Mouse (Mus musculus) testis, adult 2 months (tissue): Measurements from ENCODE around the gene Gm43517.

ENCODE experiments used
- CTCF ChIP-seq: fragments of 200-500 bp; IDR thresholded peaks from 2 replicates; pipeline ENCODE4 v1.5.1; 2012; ENCODE audit warnings: low read depth, mild to moderate bottlenecking, inconsistent platforms, low read length, moderate library complexity; ENCODE audit not compliant: control insufficient read depth, insufficient read depth, insufficient replicate concordance
- POLR2A ChIP-seq: fragments of 200-500 bp; IDR thresholded peaks from 2 replicates; pipeline ENCODE4 v1.6.1; 2012; ENCODE audit warnings: low read depth, mild to moderate bottlenecking, inconsistent platforms, low read length, moderate library complexity; ENCODE audit not compliant: control insufficient read depth

- TF ChIP-seq CTCF: no peak
- no peak for TF ChIP-seq POLR2A
Observed at GRCm38 (mm10) chr12:49373821-49374605, 11.0 kb upstream of the Gm43517 start.
